Mouse (Mus musculus): ENCODE measurements around the gene Vsig10. TPM values are rescaled to one million over a fixed set of nuclear protein-coding genes. Genes with fewer than 3 reads are reported as not detected.

Vsig10 gene
- polyA plus RNA-seq, 1 experiment = 5.2 TPM

- H3K36me3 ChIP-seq (ENCODE audit: control insufficient read depth, insufficient read depth) = no peaks in the 10 kb centered on the region
- no peaks in the 10 kb centered on the region for H3K27me3 ChIP-seq (ENCODE audit: control insufficient read depth, insufficient read depth, insufficient read length)
- H3K79me2 ChIP-seq (ENCODE audit: control insufficient read depth, insufficient read depth) = no peaks in the 10 kb centered on the region
- H3ac ChIP-seq (ENCODE audit: control insufficient read depth, insufficient read length, low read depth) = no peak overlapping the region
- H3K79me3 ChIP-seq (ENCODE audit: low read depth) = no peaks in the 10 kb centered on the region
- TF ChIP-seq CTCF (IDR thresholded peaks at IDR 0.05; ENCODE audit: control insufficient read depth, insufficient read depth, insufficient read length) (no peak), FOSL1 (IDR thresholded peaks at IDR 0.05; ENCODE audit: insufficient read depth, low read length, poor library complexity, severe bottlenecking) (no peak)
- H3K4me3 ChIP-seq (ENCODE audit: insufficient read depth, poor library complexity, severe bottlenecking) = no peak overlapping the region
These were observed 13.1 kb upstream of the Vsig10 start for GRCm38 (mm10) chr5:117305754-117306153.

GRCm38 (mm10) chr5:117306826-117307225 is 12.1 kb upstream of the Vsig10 start:
- no peaks in the 10 kb centered on the region for H3K27me3 ChIP-seq (ENCODE audit: control insufficient read depth, insufficient read depth, insufficient read length)

GRCm38 (mm10) chr5:117307699-117308098 is 11.2 kb upstream of the Vsig10 start:
- H3K27me3 ChIP-seq (ENCODE audit: control insufficient read depth, insufficient read depth, insufficient read length) = no peaks in the 10 kb centered on the region
- H3K4me3 ChIP-seq (ENCODE audit: insufficient read depth, poor library complexity, severe bottlenecking) = no peak overlapping the region
- TF ChIP-seq CTCF (IDR thresholded peaks at IDR 0.05; ENCODE audit: control insufficient read depth, insufficient read depth, insufficient read length) = peak; percentile 81
- no peak for TF ChIP-seq MAX (IDR thresholded peaks at IDR 0.05)
- no peak for TF ChIP-seq MYOG (IDR thresholded peaks at IDR 0.05; ENCODE audit: control insufficient read depth, extremely low read depth, insufficient read length)
- H3K79me3 ChIP-seq (ENCODE audit: low read depth) = no peaks in the 10 kb centered on the region
- H3K36me3 ChIP-seq (ENCODE audit: control insufficient read depth, insufficient read depth) = no peaks in the 10 kb centered on the region
- no peaks in the 10 kb centered on the region for H3K79me2 ChIP-seq (ENCODE audit: control insufficient read depth, insufficient read depth)
- no peak overlapping the region for H3ac ChIP-seq (ENCODE audit: control insufficient read depth, insufficient read length, low read depth)

More at GRCm38 (mm10) chr5:117306826-117307225, 12.1 kb upstream of the Vsig10 start:
- Histone ChIP-seq H3K79me3 (ENCODE audit: low read depth) (no peaks in the 10 kb centered on the region), H3K36me3 (ENCODE audit: control insufficient read depth, insufficient read depth) (no peaks in the 10 kb centered on the region), H3K4me3 (ENCODE audit: insufficient read depth, poor library complexity, severe bottlenecking) (no peak overlapping the region), H3K79me2 (ENCODE audit: control insufficient read depth, insufficient read depth) (no peaks in the 10 kb centered on the region), H3ac (ENCODE audit: control insufficient read depth, insufficient read length, low read depth) (no peak overlapping the region)
- no peak for TF ChIP-seq FOSL1 (IDR thresholded peaks at IDR 0.05; ENCODE audit: insufficient read depth, low read length, poor library complexity, severe bottlenecking)
- TF ChIP-seq CEBPB (IDR thresholded peaks at IDR 0.05; ENCODE audit: low read depth) = no peak

GRCm38 (mm10) chr5:117313420-117313819 is 5.5 kb upstream of the Vsig10 start:
- TF ChIP-seq MYOD1 (IDR thresholded peaks at IDR 0.05; ENCODE audit: control insufficient read depth, insufficient read length, low read depth) (no peak), MAX (IDR thresholded peaks at IDR 0.05) (no peak)
- no peaks in the 10 kb centered on the region for H3K79me2 ChIP-seq (ENCODE audit: control insufficient read depth, insufficient read depth)
- H3K27me3 ChIP-seq (ENCODE audit: control insufficient read depth, insufficient read depth, insufficient read length) = no peaks in the 10 kb centered on the region
- H3K4me3 ChIP-seq (ENCODE audit: insufficient read depth, poor library complexity, severe bottlenecking) = no peak overlapping the region
- H3K36me3 ChIP-seq (ENCODE audit: control insufficient read depth, insufficient read depth) = no peaks in the 10 kb centered on the region
- H3K79me3 ChIP-seq (ENCODE audit: low read depth) = no peaks in the 10 kb centered on the region
- no peak overlapping the region for H3ac ChIP-seq (ENCODE audit: control insufficient read depth, insufficient read length, low read depth)

- no peak for TF ChIP-seq USF1 (IDR thresholded peaks at IDR 0.05; ENCODE audit: low read depth)
- H3K36me3 ChIP-seq (ENCODE audit: control insufficient read depth, insufficient read depth) = no peaks in the 10 kb centered on the region
- H3K4me3 ChIP-seq (ENCODE audit: insufficient read depth, poor library complexity, severe bottlenecking) = no peak overlapping the region
- no peaks in the 10 kb centered on the region for H3K27me3 ChIP-seq (ENCODE audit: control insufficient read depth, insufficient read depth, insufficient read length)
- no peaks in the 10 kb centered on the region for H3K79me3 ChIP-seq (ENCODE audit: low read depth)
- no peak overlapping the region for H3ac ChIP-seq (ENCODE audit: control insufficient read depth, insufficient read length, low read depth)
- H3K79me2 ChIP-seq (ENCODE audit: control insufficient read depth, insufficient read depth) = no peaks in the 10 kb centered on the region
These were observed 5.0 kb upstream of the Vsig10 start for GRCm38 (mm10) chr5:117313909-117314308.

- H3K79me2 ChIP-seq (ENCODE audit: control insufficient read depth, insufficient read depth) = no peaks in the 10 kb centered on the region
- no peaks in the 10 kb centered on the region for H3K27me3 ChIP-seq (ENCODE audit: control insufficient read depth, insufficient read depth, insufficient read length)
- H3K36me3 ChIP-seq (ENCODE audit: control insufficient read depth, insufficient read depth) = no peaks in the 10 kb centered on the region
- no peak overlapping the region for H3ac ChIP-seq (ENCODE audit: control insufficient read depth, insufficient read length, low read depth)
- TF ChIP-seq CTCF (IDR thresholded peaks at IDR 0.05; ENCODE audit: control insufficient read depth, insufficient read depth, insufficient read length) = no peak
- TF ChIP-seq MAX (IDR thresholded peaks at IDR 0.05) = no peak
- TF ChIP-seq USF1 (IDR thresholded peaks at IDR 0.05; ENCODE audit: low read depth) = no peak
- no peak for TF ChIP-seq CEBPB (IDR thresholded peaks at IDR 0.05; ENCODE audit: low read depth)
- TF ChIP-seq MYOD1 (IDR thresholded peaks at IDR 0.05; ENCODE audit: control insufficient read depth, insufficient read length, low read depth) = no peak
- TF ChIP-seq MYOG (IDR thresholded peaks at IDR 0.05; ENCODE audit: control insufficient read depth, extremely low read depth, insufficient read length) = no peak
- no peak for TF ChIP-seq FOSL1 (IDR thresholded peaks at IDR 0.05; ENCODE audit: insufficient read depth, low read length, poor library complexity, severe bottlenecking)
- H3K79me3 ChIP-seq (ENCODE audit: low read depth) = no peaks in the 10 kb centered on the region
- H3K4me3 ChIP-seq (ENCODE audit: insufficient read depth, poor library complexity, severe bottlenecking) = no peak overlapping the region
These were observed 4.1 kb upstream of the Vsig10 start for GRCm38 (mm10) chr5:117314587-117315428.
